Mouse (Mus musculus) heart, adult 18-20 months (tissue): ENCODE measurements at regions not wholly inside any gene's neighbourhood (a gene's known extent, or its start where the extent isn't known, plus 50 kb on each side); places are given as distances from the start of the nearest gene placed in this dataset.

Source experiments
- DNase-seq, 2 experiments: peaks; one replicate each; pipeline ENCODE4 v3.0.0; 2021 to 2022; ENCODE audit warnings: mixed read lengths in 1 of 2

DNA sequence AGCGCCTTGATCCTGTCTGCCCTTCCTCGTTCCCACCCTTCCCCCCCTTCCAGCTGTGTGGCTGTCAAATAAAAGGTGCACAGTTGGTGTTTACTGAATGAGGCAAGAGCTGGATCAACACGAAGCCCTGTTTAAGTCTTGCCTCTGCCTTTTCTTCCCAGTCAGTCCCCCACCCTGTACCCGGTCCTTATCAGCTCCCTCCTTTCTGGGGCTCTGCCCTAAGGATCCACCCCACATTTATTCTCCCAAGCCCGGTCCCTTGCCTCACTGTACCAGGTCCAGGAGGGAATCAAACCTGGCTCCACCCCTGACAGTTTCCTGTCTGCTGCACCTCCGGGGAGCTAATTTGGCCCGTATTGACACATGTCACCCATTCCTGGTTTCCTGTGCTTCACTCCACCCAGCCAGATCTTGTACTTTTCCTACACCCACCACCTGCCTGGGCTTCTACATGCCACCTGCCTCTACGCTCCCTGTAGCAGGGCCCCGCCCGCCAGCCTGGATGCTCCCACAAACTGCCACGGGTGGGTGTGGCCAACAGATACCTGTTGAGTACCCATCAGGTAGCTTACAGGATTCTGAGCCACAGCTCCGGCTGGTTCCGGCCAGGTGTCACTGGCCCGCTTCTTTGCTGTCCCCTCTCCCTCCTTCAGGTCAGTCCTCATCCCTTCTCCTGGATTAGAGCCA, 76.4 kb downstream of the Zfp169 start:
- no peak for DNase-seq
